Mouse (Mus musculus): ENCODE measurements around the gene Mink1.

DNA sequence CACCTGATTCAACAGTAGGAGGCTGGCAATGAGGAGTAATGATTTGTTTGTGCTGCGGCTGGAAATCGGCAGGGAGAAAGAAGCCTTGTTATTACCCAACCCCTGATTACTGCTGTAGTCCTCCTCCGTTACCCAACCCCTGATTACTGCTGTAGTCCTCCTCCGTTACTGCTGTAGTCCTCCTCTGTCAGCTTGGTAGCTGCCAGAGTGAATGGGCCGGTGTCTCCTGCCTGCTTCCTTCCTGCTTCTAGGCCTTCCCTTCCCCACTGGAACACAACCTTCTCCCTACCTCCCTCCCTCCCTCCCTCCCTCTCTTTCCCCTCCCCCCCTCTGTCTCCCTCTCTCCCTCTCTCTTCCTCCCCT is 17.7 kb downstream of the Mink1 start:
- TF ChIP-seq CTCF (IDR thresholded peaks at IDR 0.05; ENCODE audit: low read depth, low read length) (no peak), TAL1 (conservative IDR thresholded peaks at IDR 0.05; ENCODE audit: low read depth, low read length) (no peak), GATA1 (IDR thresholded peaks at IDR 0.05; ENCODE audit: borderline replicate concordance, low read length) (no peak), POLR2AphosphoS5 (IDR thresholded peaks at IDR 0.05; ENCODE audit: insufficient replicate concordance, low read depth, low read length) (no peak), GATA2 (IDR thresholded peaks at IDR 0.05; ENCODE audit: borderline replicate concordance, low read depth, low read length) (no peak)
